Mouse (Mus musculus) adrenal gland, adult 8-10 months (tissue): ENCODE data around the gene Cops9. TPM values are rescaled to one million over a fixed set of nuclear protein-coding genes. Genes with fewer than 3 reads are reported as not detected.

ENCODE experiments used
- DNase-seq: peaks from one replicate; pipeline ENCODE4 v3.0.0; 2022
- total RNA-seq, 4 experiments: library from RNA; stranded (reverse); gene quantifications; 2 replicates each; pipeline ENCODE4 v1.2.4; 2022

Gene Cops9
- total RNA-seq, 4 experiments from 2014 or later: 279 to 327 (median 313) TPM

- DNase-seq: no peak
Measured at GRCm38 (mm10) chr1:92646111-92646510, 4.3 kb upstream of the Cops9 start.

- no peak for DNase-seq
Measured at GRCm38 (mm10) chr1:92644916-92645315, 3.1 kb upstream of the Cops9 start.

DNA sequence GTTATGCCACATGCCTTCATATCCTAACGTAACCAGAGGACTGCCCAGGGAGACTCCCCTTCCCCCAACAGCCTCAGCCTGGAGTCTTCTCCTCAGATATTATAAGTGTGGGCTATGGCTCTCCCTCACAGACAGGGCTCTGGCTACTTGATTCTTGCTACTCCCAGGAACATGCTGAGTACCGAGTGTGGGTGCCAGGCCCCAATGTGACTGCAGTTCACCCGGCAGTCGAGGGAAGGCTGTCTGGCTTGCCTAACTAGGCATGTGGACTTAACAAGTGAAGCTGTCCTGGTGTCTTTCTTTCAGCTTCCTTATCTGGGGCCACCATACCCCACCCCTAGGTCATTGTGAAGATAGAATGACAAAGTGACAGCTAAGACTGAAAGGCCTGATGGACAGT, 1.9 kb upstream of the Cops9 start:
- no peak for DNase-seq

- no peak for DNase-seq
Measured at GRCm38 (mm10) chr1:92640393-92640792, 1.4 kb downstream of the Cops9 start.

- no peak for DNase-seq
Measured at GRCm38 (mm10) chr1:92638736-92639135, 3.0 kb downstream of the Cops9 start.

GRCm38 (mm10) chr1:92638181-92638580, 3.6 kb downstream of the Cops9 start:
- DNase-seq: peak; percentile 64

DNA sequence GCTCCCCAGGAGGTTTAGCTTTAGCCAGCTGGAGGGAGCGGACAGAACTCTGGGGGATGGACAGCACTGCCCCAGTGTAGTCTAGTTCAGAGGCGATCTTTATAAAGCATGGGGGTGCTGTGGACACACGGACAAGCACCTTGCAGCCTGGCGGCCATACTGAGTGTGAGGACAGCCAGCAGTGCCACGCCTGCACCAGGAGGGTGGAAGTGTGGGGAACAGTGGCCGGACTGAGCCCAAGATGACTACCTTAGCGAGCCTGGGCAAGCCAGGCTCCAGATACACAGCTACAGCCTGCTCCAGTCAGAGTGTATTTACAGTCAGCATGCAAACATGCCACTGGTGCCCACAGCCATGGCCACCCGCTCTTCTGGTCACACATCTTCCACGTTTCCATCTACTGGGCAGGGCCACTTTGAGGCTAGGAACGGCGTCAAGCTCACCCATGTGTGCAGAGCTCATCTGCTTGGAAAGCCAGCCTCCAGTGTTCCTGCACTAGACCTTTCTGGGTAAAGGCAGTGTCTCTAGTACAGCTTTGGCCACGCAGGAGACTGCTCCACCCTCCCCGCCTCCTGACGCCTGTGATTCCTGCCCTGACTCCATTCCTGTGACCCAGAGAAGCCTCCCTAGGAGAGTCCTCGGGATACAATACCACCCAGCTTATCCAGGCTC, 4.1 kb downstream of the Cops9 start:
- no peak for DNase-seq

DNA sequence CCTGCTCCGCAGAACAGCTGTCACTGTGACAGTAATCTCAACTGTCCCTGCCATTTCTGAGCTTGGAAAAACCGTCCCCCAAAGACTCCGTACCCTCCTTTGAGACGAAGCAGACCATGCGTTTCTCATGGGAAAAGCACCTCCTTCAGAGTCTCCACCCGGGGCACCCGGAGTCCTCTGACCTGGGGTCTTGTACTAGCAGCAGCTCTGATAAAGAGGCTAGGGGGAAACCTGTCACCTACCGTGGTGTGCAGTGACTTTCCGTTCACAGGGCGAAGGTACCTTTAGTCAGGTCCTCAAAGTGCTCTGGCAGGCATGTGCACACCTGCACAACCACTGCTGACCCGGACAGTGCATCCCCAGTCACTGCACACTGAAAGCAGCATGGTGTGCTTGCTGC, 5.1 kb downstream of the Cops9 start:
- DNase-seq: no peak

- DNase-seq: no peak
Measured at GRCm38 (mm10) chr1:92636015-92636414, 5.8 kb downstream of the Cops9 start.

GRCm38 (mm10) chr1:92634976-92635599, 6.7 kb downstream of the Cops9 start:
- DNase-seq: no peak

GRCm38 (mm10) chr1:92634569-92634968, 7.2 kb downstream of the Cops9 start:
- no peak for DNase-seq

DNA sequence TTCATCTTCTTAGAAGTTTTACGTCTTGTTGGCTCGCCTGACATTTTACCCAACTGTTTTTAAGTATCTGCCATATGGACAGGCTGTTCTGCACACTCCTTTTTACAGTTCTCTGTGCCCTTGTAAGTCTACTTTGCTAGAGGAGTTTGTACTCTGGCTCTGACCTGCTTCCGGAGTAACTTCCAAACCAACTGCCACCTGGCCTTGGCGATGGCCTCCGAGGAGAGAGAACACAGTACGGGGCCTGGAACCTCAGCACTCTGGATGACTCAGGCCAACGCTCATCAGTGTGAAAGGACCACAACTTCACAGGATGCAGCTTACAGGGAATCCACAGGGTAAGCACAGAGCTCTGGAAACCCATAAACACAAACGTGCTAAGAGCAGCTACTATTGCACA, 8.1 kb downstream of the Cops9 start:
- DNase-seq: no peak

- DNase-seq: no peak
Measured at GRCm38 (mm10) chr1:92632948-92633347, 8.8 kb downstream of the Cops9 start.

- no peak for DNase-seq
Measured at GRCm38 (mm10) chr1:92632196-92632595, 9.6 kb downstream of the Cops9 start.

- no peak for DNase-seq
Measured at GRCm38 (mm10) chr1:92628227-92628626, 13.6 kb downstream of the Cops9 start.

GRCm38 (mm10) chr1:92618360-92618759, 23.4 kb downstream of the Cops9 start:
- DNase-seq: peak; percentile 88

GRCm38 (mm10) chr1:92617488-92617887, 24.3 kb downstream of the Cops9 start, which contains the start of gene Olfr12:
TSS of gene Olfr12 (plus strand) at chr1:92617788.
- DNase-seq: no peak

DNA sequence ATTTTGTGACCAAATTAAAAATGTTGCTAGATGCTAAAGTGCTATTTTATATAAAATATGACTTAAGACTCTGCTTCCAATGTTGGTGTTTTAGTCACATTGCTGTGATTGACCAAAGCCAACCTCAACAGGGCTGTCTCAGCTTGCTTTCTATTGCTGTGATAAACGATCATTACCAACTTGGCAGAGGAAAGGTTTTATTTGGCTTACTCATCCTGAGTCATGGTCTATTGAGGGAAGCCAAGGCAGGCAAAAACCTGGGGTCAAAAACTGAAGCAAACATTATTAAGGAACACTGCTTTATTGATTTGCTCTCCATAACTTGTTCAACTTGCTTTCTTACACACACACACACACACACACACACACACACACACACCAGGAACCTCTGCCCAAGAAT, 25.7 kb downstream of the Cops9 start:
- no peak for DNase-seq

DNA sequence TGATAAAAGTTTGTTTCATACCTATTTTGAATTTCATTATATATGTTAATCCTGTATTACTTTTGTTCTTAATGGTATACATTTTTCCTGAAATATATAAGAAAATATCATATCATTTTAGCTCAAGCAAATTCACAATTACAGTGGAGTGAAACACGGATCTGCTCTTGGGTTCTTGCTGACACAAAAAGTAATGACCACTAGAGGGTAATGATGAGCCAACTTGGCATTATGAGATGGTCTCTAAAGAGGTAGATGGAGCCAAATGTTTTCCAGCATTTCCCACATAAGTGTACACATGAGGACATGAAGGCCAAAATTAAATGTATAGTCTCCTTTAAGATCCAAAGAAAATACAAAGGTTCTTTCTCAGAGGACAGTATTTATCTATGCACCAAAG, 27.3 kb downstream of the Cops9 start:
- no peak for DNase-seq

- DNase-seq: no peak
Measured at GRCm38 (mm10) chr1:92613175-92613574, 28.6 kb downstream of the Cops9 start.

DNA sequence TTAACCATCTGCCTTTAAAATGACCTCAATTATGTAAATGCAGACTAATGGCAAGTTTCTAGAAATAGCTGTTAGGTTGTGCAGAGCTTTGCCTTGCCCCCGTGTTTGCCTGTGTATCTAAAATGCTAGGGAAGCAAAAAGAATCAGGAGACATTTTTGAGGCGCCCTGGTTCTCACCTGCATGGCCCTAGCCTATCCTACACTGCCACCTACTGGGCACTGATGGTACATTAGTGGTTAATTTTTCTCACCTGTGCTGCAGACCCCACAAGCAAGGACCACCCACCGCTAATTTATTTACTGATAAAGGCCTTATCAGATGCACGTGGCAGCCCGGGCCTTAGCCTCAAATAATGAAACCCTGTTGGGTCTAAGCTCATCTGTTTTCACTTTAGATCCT, 30.8 kb downstream of the Cops9 start:
- peak; percentile 14 for DNase-seq

DNA sequence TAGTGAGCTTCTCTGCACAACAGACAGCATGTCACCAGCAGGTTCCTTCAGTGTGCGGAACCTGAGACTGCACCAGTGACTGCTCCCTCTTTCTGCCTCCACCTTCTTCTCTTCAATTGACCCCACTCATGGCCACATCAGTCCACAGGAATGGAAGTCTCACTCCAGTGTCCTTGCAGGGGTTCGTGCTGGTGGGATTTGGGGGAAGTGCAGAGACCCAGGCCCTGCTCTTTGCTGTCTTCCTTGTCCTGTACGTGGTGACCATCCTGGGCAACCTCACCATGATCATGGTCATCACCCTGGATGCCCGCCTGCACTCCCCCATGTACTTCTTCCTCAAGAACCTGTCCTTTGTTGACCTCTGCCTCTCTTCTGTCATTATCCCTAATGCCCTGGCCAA, 34.1 kb downstream of the Cops9 start:
- no peak for DNase-seq

- no peak for DNase-seq
Measured at GRCm38 (mm10) chr1:92605482-92605881, 36.3 kb downstream of the Cops9 start, which contains the start of gene Olfr1410. TSS of gene Olfr1410 (plus strand) at chr1:92605782.

DNA sequence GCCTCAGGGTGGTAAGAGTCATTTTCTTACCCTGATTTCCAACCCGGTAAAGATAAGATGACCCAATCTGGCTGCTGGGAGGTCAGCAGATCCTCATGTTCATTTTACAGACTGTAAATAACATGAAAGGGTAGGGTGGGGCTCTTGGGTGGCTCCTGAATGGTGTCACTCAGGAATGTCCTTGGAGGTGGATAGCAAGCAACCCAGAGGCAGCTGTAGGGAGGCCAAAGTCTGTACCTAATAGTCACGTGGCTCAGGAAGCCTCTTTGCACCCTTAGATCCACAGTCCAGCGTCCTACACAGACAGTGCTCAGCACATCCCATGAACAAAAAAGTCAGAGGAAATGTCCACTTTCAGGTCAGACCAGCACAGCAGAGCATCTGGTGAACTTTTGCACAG, 45.8 kb downstream of the Cops9 start:
- no peak for DNase-seq
